Mouse (Mus musculus): ENCODE results near the gene Olfr618.
"Not testable (repeated sequence)": the region's sequence is repeated elsewhere in the genome, so short reads cannot be mapped to it uniquely, and the experiment has no call there.

The Olfr618 gene

GRCm38 (mm10) chr7:103589803-103590202 lies at the start of gene Olfr618:
Gene Olfr618 (plus strand): TSS chr7:103590103.
- no peak for DNase-seq (ENCODE audit: low spot score)

GRCm38 (mm10) chr7:103542617-103543016 lies 47.3 kb upstream of the Olfr618 start, which contains the start of gene Olfr612:
Gene Olfr612 (minus strand): TSS chr7:103542717.
- not testable (repeated sequence) for DNase-seq (ENCODE audit: low spot score)

GRCm38 (mm10) chr7:103547774-103548173 lies 42.1 kb upstream of the Olfr618 start, which contains the start of gene Olfr613:
Gene Olfr613 (plus strand): TSS chr7:103548074.
- no peak for DNase-seq (ENCODE audit: low spot score)

- DNase-seq (ENCODE audit: low spot score) = no peak
These were observed 34.1 kb upstream of the Olfr618 start, which contains the start of gene Olfr615 for GRCm38 (mm10) chr7:103555779-103556178. Gene Olfr615 (plus strand): TSS chr7:103556079.

GRCm38 (mm10) chr7:103569043-103569442 lies 20.9 kb upstream of the Olfr618 start, which contains the start of gene Olfr616:
Gene Olfr616 (minus strand): TSS chr7:103569143.
- DNase-seq (ENCODE audit: low spot score) = no peak

GRCm38 (mm10) chr7:103572761-103573160 lies 17.1 kb upstream of the Olfr618 start, which contains the start of gene Olfr617:
Gene Olfr617 (plus strand): TSS chr7:103573061.
- DNase-seq (ENCODE audit: low spot score) = no peak

- DNase-seq (ENCODE audit: low spot score) = no peak
These were observed 10.4 kb downstream of the Olfr618 start, which contains the start of gene Olfr619 for GRCm38 (mm10) chr7:103600275-103600674. Gene Olfr619 (plus strand): TSS chr7:103600575.

GRCm38 (mm10) chr7:103607425-103607824 lies 17.5 kb downstream of the Olfr618 start:
- DNase-seq (ENCODE audit: low spot score) = no peak

- DNase-seq (ENCODE audit: low spot score) = no peak
These were observed 22.5 kb downstream of the Olfr618 start, which contains the start of gene Olfr620 for GRCm38 (mm10) chr7:103612434-103612833. Gene Olfr620 (minus strand): TSS chr7:103612534.

- DNase-seq (ENCODE audit: low spot score) = no peak
These were observed 46.9 kb downstream of the Olfr618 start for GRCm38 (mm10) chr7:103636795-103637194.

GRCm38 (mm10) chr7:103642602-103643001 lies 52.7 kb downstream of the Olfr618 start, which contains the start of gene Olfr622:
Gene Olfr622 (minus strand): TSS chr7:103642702.
- no peak for DNase-seq (ENCODE audit: low spot score)

- DNase-seq (ENCODE audit: low spot score) = no peak
These were observed 54.2 kb downstream of the Olfr618 start for GRCm38 (mm10) chr7:103644070-103644469.

Measured in yolk sac, embryonic 10.5 days (tissue).